Mouse (Mus musculus) midbrain, embryonic 12.5 days (tissue): Measurements from ENCODE around the gene Ptpru. TPM values are rescaled to one million over a fixed set of nuclear protein-coding genes. Genes with fewer than 3 reads are reported as not detected.

ENCODE experiments used
- ATAC-seq: fragments of 200-750 bp; cut with Nextera tagmentation; 2 replicates; pipeline ENCODE4 v1.8.0; 2017; ENCODE audit warnings: low read depth, moderate TSS enrichment, moderate library complexity; ENCODE audit not compliant: low FRiP score
- H3K27ac ChIP-seq: fragments of 300-500 bp; sonication (generic); replicated peaks from 2 replicates; pipeline ENCODE4 v1.5.1; 2016; ENCODE audit warnings: mild to moderate bottlenecking
- H3K27me3 ChIP-seq: fragments of 300-500 bp; sonication (generic); 2 replicates; pipeline ENCODE4 v1.6.1; 2016; ENCODE audit warnings: mild to moderate bottlenecking
- H3K36me3 ChIP-seq: fragments of 300-500 bp; sonication (generic); 2 replicates; pipeline ENCODE4 v1.6.1; 2016
- H3K4me1 ChIP-seq: fragments of 300-500 bp; sonication (generic); 2 replicates; pipeline ENCODE4 v1.6.1; 2016
- H3K4me2 ChIP-seq: fragments of 300-500 bp; sonication (generic); replicated peaks from 2 replicates; pipeline ENCODE4 v1.6.1; 2016; ENCODE audit warnings: mild to moderate bottlenecking, moderate library complexity
- H3K4me3 ChIP-seq: fragments of 300-500 bp; sonication (generic); 2 replicates; pipeline ENCODE4 v1.5.1; 2016; ENCODE audit warnings: mild to moderate bottlenecking
- H3K9ac ChIP-seq: fragments of 300-500 bp; sonication (generic); replicated peaks from 2 replicates; pipeline ENCODE4 v1.6.1; 2016; ENCODE audit warnings: mild to moderate bottlenecking, moderate library complexity
- H3K9me3 ChIP-seq: fragments of 300-500 bp; sonication (generic); 2 replicates; pipeline ENCODE4 v1.6.1; 2016; ENCODE audit warnings: mild to moderate bottlenecking
- WGBS: fragments of 180-500 bp; shearing (Covaris S2); methylation state at CpG from one replicate; pipeline ENCODE4 v1.1.7; 2016; 5-methylcytosine and 5-hydroxymethylcytosine counted together
- polyA plus RNA-seq: library from polyadenylated mRNA; unstranded; fragments of >200 nt; fragmentation: Nextera tagmentation; extraction: Ambion mirVana; gene quantifications from 2 replicates; pipeline ENCODE4 v1.2.1, GENCODE M21; 2016

Gene Ptpru
- polyA plus RNA-seq, 1 experiment from 2014 or later, result 30.6 TPM

DNA sequence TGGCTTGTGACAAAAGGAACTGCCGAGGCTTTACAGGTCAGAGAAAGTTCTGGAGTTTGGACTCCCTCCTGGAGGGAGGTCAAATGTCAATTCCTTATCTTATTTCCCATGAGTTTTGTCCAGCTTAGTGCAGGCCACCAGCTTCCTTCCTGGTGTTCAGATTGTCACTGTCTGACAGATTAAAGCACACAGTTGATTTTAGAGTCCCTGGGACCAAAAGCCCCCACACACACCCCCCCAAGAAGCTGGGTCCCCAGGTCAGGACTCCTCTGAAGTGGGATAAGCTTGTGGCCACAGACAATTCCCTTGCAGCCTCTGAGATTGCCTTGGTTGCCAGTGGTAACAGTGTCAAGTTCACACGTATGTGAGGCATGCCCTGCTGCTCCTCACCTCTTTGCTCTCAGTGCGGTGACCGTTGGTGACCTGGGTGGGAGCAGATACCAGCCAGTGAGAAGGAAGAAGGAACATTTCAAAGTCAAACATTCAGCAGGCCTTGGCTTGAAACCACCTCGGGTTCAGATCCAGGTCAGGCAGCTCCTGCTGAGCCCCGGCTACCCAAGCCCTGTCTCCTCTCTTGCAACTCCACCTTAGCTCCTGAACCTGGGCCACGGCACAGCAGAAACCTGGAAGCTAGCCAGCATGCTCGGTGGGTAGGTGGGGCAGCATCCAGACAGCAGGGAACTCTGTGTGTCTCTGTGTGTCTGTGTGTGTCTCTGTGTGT lies 115.8 kb downstream of the Ptpru start:
- Histone ChIP-seq H3K27me3 (no peaks in the 10 kb centered on the region), H3K4me2 (no peak overlapping the region), H3K27ac (no peak overlapping the region), H3K9ac (no peak overlapping the region), H3K9me3 (no peaks in the 10 kb centered on the region), H3K4me1 (peaks cover 5% of the 10 kb centered on the region), H3K4me3 (no peak overlapping the region), H3K36me3 (no peaks in the 10 kb centered on the region)
- no peak for ATAC-seq
- WGBS, result 51% methylated on average over 8 of the region's 8 CpGs

DNA sequence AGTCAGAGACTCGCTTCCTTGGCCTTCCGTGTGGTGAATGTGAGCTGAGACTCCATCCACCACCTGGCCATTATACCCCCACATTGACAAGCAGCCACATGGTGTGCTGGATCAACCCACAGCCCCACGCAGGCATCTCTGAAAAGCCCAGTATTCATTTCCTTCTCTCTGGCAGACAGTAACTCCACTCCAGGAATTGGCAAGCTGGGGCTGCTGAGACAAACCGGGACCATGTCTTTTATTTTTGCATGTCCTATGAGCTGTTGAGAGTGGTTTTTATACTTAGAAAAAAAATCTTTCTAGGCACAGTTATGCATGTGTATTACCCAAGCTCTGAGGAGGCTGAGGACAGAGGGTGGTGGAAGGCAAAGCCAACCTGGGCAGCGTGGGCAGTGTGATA lies 118.9 kb downstream of the Ptpru start:
- 76% methylated on average over 5 of the region's 5 CpGs for WGBS
- ATAC-seq, result no peak

More for the DNA sequence above, 118.9 kb downstream of the Ptpru start:
- no peaks in the 10 kb centered on the region for H3K9me3 ChIP-seq
- no peak overlapping the region for H3K4me3 ChIP-seq
- peaks cover 5% of the 10 kb centered on the region for H3K4me1 ChIP-seq
- H3K27ac ChIP-seq, result no peak overlapping the region
- no peaks in the 10 kb centered on the region for H3K27me3 ChIP-seq
- H3K4me2 ChIP-seq, result no peak overlapping the region
- no peak overlapping the region for H3K9ac ChIP-seq
- no peaks in the 10 kb centered on the region for H3K36me3 ChIP-seq

Other genes starting within 250 kb of the Ptpru start
- gene Mecr, start 5.2 kb upstream of the Ptpru start, polyA plus RNA-seq, result 35.5 and 44.5 TPM in 2 replicates
- gene Srsf4, start 35.3 kb upstream of the Ptpru start, polyA plus RNA-seq, result 166 and 167 TPM in 2 replicates
- gene Tmem200b, start 83.5 kb upstream of the Ptpru start, polyA plus RNA-seq, result 0.64 and 0.99 TPM in 2 replicates
- 0.15 TPM in 1 of 2 replicates, not detected in the other for gene Gm10300, start 236.4 kb upstream of the Ptpru start, polyA plus RNA-seq
- gene Epb41, start 237.0 kb upstream of the Ptpru start, polyA plus RNA-seq, result 227 and 251 TPM in 2 replicates